Mouse (Mus musculus) MEL-GATA-1-ER (cell line): ENCODE measurements around the gene Gde1.

ENCODE experiments used
- DNase-seq: peaks from one replicate; pipeline ENCODE4 v3.0.0-alpha.2; 2012; ENCODE audit warnings: low read depth; ENCODE audit errors: extremely low read depth

Gene Gde1

DNA sequence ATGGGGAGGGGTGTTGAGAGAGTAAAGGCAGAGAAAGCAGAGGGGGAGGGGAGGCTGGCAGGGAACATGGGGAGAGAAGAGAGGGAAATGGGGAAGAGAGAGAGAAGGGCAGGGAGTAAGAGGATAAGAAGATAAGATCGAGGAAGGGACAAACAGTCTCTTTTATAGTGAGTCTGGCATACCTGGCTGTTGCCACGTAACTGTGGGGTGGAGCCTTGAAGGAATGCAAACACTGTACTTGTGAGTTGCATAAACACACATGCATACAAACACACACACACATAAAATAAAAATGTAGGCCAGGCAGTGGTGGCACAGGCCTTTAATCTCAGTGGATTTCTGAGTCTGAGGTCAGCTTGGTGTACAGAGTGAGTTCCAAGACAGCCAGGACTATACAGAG lies 1.6 kb upstream of the Gde1 start:
- DNase-seq = no peak

DNA sequence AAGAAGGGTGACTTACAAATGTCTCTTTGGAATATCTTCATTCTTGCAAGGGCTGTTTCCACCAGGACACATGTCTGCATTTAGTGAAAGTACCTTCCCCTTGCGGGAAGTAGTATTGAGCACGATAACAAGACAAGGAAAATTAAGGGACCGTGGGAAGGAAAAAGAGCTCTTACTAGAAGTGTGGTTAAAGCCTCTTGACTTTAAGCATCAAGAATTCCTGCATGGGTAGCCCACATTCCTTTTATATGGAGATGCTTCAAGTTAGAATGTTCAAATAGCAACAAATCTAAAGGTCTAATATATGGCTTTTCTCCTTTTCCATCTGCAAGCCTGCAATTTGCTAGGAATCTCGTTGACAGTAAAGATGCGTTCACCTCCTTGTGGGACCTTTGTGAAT lies 910 bp upstream of the Gde1 start:
- no peak for DNase-seq

DNA sequence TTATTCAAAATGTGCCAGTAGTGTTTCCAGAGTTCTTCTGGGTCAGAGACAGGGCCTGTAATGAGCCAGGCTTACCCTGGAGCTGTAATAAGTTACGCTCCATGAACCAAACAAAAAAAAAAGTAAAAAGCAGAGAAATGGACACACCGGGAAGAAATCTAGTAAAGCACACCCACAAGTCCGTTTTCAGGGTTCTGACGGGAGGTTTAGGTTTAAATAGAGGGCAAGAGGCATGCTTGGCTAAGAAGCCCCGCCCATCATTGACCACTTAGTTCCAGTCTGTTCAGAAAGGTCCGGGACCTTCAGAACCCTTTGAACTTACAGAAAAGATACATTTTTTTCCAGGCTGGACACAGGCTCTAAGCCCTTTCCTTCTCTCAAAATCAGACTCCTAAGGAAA lies 473 bp upstream of the Gde1 start:
- no peak for DNase-seq

DNA sequence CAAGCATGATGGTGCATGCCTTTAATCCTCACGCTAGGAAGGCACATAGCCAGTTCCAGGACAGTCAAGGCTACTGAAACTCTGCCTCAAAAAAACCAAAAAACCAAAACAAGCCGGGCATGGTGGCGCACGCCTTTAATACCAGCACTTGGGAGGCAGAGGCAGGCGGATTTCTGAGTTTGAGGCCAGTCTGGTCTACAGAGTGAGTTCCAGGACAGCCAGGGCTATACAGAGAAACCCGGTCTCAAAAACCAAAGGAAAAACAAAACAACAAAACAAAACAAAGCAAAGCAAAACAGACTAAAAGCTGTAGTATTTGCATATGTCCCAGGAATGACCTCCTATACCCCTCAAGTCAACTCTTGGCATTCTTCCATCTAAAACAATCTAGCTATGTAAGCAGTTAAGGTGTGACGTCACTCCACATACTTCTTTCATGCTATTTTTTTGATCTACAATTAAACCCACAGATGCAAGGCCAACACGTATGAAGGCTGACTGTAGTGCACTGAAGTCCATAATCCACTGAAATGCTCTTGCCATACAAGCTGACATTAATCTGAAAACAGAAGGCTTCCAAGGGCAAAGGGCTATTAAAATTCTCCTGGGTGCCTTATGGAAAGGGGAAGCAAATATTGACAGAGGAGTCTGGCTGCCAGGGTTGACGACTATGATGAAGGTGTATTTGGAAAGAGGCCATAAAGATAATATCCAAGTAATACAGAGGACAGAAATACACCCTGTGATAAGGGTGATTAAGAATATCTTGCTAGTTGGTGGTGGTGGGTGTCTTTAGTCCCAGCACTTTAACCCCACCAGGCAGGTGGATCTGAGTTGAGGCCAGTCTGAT lies 1.4 kb downstream of the Gde1 start:
- peak; percentile 39 for DNase-seq

DNA sequence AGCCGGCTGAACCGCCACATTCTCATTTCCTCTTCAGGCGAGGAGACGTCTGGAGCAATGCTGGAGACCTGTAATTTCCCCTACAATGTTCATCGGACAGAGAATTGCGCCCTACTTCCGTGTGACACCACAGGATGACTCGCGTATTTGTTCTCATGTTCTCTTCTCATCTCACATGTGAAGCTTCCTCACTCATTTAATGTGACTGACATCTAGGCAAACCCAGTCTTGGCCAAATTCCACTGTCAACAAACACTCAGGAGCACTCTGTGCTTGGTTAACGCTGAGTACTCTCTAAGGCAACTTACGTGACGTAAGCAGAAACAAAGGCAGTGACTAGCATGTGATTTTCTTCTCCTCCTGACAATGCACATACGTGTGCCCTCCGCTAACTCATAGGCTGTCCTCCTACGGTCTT lies 2.4 kb downstream of the Gde1 start:
- no peak for DNase-seq

DNA sequence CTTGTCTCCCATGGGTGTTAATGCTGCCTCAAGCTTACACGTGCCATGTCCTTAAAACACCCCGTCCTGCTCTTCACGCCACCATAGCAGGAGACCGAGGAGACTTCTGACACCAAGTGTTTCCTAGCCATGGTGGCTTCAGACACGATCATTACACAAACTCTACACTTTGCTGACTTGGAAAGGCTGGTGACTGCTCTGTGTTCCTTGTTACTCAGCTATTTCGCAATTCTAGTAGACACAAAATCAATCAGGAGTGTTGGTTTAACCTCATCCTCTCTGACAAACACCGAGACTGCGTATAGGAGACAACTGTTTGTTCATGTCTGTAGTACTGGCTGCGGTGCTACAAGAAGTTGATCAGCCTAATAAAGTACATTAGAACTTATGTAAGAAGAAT lies 6.7 kb downstream of the Gde1 start:
- no peak for DNase-seq

DNA sequence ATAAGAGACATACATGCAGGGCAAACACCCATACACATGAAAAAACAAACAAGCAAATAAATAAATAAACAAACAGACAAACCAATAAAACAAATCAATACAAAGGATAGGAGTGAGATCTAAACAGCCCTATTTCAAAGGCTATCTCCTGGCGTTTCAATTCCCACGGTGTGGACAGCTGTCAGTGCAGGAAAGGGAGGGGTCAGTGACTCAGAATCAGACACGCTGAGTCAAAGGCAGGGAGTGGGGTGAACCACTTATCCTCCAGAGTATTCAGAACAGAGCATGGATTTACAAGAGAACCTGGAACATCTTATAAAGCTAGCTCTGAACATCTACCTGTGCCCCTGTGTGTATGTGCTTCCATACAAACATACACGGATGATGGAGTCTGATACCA lies 8.4 kb downstream of the Gde1 start:
- DNase-seq = no peak

DNA sequence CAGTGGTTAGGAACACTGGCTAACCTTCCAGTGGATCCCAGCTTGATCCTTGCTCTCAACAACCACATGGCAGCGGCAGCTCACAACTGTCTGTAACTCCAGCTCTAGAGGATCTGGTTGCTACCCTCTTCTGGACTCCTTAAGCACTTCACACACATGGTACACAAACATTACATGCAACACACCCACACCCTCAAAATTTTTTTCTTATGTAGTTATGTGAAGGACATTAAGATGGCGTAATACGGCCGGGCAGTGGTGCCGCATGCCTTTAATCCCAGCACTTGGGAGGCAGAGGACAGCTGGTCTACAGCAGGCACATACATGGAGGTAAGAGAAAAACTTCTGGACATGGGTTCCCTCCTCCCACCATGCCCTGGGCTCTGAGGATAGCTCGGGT lies 9.4 kb downstream of the Gde1 start:
- no peak for DNase-seq

DNA sequence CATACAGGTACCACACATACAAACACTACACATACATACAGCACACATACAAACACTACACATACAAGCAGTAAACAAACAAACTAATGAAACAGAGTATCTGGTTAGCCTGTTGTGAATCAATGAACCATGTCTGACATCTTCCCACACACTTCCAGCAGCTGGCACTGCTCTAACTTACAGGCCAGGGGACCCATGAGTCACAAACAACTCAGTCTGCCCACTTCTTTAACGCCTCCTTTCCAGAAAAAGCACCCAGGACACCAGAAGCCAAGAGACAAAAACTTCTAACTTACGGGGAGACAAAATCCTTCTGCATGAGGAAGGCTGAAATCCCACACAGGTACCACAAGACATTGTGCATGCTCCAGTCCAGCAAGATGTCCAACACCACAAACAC lies 14.3 kb downstream of the Gde1 start:
- DNase-seq = no peak

DNA sequence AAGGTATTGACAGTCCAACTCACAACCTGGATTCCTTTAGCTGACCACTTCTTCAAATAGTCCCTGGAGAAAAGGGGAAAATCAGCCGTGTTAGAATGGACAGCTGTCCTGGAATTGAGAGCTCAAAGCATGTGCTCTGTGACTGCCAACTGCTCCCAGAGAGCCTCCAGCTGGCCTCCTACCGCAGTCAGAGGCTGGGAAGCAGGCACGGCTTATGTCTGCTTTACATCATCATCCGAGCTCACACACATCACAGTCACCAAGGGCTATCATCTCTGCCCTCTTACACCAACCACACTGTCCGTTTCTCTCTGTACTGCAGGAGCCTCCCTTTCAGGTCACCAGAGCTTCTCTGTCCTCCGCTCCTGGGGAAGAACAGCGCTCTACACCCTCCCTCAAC lies 16.5 kb downstream of the Gde1 start:
- no peak for DNase-seq

DNA sequence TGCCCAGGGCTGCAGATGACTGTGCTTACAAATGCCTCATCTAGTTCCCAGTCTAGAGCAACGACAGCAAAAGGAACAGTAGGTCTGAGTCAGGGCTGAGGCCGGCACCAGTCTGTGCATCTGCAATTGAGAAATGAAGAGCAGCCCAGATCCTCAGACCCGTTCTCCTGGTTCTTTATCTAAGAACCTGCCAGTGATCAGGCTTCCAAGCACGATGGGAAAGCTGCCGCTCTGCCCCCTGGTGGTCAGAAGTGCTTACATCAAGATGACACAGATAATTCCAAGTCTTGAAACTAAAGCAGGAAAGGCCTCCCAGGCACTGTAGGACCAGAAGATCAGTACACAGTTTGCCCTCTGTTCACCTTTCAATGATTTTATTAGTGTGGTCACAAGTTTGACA lies 17.4 kb downstream of the Gde1 start:
- peak; percentile 22 for DNase-seq

DNA sequence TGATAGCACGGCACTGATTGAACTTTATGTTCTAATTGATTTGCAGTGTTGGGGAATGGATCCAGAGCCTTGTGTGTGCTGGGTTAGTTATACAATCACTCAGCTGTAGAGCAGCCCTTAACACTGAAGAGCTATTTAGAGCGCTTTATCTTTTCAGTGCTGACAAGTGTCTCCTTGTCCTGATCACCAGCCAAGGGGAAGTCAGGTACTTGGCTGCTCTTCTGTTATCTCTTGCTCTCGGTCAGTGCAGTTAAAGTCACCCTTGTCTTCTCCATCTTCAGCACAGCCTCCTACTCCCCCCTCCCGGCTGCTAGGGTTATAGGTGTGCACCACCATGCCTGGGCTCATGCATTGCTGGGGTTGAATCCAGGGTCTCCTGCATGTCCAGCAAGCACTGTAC lies 28.8 kb downstream of the Gde1 start:
- DNase-seq = no peak

DNA sequence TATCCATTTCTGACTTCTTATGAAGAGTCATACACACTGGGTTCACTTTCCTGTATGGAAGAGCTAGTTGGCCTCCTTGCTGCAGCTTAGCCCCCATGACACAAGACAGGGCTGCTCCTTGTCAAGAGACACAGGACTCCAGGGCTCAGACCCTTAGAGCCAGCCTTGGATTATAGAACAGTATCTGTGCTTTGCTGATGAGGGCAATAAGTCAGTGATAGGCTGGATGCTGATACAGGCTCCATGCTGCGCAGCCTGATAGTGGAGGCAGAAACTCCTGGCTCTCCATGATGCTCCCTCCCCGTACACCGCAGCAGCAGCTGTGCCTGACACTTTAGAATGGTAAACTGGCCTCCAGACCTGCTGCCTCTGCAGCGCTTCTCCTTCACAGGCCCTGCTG lies 35.4 kb downstream of the Gde1 start:
- DNase-seq = no peak

DNA sequence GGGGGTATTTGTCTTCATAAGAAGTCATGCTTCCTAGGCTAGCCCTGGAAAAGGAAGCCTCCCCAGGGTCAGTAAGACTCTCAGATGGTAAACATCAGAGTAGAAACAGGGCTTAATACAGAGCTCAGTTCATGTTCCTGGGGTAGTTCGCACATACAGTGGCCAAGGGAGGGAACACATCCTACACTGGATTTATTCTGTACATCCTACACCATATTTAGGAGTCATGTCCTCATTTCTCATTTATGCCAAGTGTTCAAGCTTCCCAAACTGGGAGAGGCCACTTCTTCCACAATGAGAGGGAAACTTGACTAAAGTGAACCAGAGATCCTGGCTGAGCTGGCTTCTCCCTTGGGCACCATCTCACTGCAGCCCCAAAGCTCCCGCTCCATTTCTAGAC lies 37.8 kb downstream of the Gde1 start:
- no peak for DNase-seq

DNA sequence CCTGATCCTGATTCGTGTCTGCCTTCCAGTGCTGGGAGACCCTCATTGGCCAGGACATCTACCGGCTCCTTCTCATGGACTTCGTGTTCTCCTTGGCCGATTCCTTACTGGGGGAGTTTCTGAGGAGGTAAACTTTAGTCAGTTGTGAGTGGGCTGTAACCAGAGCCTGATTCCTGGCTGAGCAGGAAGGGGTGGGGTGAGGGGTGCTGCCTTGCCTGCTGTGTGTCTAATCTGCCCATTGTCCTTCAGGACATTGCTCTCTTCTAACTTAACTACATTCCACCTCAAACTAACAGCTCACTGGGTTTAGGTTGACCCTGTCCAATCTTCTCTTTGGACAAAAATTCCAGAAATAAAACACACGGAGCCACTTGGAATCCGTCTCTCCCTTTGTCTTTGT lies 48.8 kb downstream of the Gde1 start:
- no peak for DNase-seq

DNA sequence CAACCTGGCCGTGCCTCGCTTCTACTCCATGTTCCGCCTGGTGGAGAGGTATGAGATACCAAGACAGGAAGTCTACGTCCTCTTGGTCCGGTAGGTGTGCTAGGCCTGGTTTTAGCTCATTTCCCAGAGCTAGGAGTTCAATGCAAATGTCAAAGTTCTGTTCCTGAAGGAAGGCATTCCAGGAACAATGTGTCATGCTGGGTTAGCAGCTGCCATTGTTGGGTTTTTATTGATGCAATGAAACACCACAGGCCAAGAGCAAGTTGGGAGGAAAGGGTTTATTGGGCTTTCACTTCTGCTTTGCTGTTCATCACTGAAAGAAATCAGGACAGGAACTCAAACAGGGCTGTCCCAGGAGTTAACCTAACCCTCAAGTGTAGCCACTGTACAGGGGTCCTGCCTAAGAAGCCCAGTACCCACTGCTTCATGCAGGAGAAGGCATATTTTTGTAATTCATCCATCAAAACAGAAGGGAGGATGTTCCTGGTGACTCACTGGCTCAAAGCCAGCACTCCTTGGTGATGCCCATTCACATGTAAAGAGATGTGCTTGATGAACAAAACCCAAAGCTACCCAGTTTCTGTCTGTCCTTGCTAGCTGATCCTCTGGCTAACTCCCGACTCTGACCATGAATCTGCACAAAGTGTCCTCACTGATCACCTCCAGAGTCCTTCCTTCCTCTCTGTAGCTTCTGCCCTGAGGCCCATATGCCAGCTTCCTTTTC lies 52.8 kb downstream of the Gde1 start:
- no peak for DNase-seq

DNA sequence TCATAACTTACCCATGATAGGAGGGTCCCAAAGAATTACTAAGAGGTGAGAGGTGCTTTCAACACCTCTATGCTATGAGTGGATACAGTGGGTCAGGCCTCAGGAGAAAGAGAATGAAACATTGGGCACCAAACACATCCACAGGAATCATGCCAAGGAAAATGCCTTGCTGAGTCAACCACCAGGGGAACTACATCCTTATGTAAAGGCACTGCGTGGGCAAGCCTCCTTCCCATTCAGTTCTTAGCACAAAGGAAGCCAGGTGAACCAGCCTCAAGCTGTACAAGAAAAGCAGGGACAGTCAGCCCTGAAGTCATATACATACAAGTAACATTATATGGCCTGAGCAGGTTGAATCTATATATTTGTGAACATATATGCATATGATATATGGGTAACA lies 54.7 kb downstream of the Gde1 start:
- no peak for DNase-seq

DNA sequence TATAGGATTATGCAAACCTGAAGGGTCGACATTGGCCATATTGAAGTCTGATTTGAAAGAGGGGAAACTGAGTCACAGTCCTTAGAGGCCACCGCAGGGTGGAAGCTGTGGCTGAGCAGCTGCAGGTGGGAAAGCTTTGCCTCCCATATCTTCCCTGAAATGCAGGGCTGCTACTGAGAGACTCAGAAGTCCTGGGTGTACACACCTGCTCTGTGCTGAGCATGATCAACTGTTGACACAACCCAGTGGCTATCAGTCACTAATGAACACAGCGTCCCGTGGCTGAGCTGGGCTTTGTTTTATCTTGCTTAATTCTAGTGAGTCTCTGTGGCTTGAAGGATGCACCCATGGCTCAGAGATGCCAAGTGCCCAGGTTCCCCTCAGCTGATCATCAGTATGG lies 55.5 kb downstream of the Gde1 start:
- DNase-seq = no peak

DNA sequence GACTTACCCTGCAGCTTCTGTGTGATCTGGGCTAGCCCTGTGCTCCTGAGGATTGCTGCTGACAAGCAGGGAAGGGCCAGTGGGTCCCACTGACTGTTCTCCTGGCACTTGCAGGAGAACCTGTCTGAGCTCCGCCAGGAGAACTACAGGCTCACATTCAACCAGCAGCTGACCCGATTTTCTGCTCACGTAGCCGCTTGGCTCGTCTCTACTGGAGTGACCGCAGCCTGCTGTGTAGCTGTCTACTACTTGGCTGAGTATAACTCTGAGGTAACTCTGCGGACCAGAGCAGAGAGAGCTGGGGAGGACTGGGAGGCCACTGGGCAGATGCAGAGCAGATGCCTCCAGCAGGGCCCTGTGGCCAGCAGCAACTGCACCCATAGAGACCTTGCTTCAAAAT lies 56.2 kb downstream of the Gde1 start:
- no peak for DNase-seq

DNA sequence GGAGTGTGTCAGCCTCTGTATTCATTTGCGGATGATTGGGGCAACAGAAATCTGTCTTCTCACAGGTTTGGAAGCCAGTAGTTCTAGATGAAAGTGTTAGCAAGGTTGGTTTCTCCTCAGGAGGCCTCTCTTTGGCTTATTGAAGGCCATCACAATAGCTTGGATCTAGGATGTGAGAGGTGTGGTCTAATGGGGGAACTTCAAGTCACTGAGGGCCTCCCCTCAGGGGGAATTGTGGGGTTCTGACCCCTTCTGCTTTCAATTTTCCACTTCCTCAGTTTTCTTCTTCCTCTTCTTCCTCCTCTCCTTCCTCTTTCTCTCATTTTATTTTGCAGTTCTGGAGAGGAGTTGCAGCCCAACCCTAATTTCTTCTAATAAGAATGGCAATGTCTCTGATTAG lies 59.3 kb downstream of the Gde1 start:
- no peak for DNase-seq
